Comparison of ENCODE assay signal across 8 mouse cellular contexts in genomic region chr7:138176026-138176425, GRCm38 (mm10).
A peak's percentile ranks its signal among the peaks of the same experiment; 100 is the strongest.
DNase-seq lines count a peak whose midpoint lies in the region; ATAC-seq lines count a peak whose summit lies in the region.

No protein-coding gene starts in this region.

- intact Hi-C loops in gastrocnemius, postnatal 36 days (cut with DNase I) = no loop called here
- intact Hi-C loops in left cerebral cortex, postnatal 14 days (cut with DNase I) = no loop called here

- peak; percentile 8 for DNase-seq in gastrocnemius, postnatal 10 days
- DNase-seq in gastrocnemius, postnatal 36 days = no peak
- peak; percentile 4 for DNase-seq in urinary bladder, postnatal 25 days (ENCODE audit: low spot score)
- no peak for DNase-seq in urinary bladder, adult 2 months (ENCODE audit: low spot score)
- DNase-seq in left cerebral cortex, postnatal 14 days (ENCODE audit: low spot score in 2 of 2) = peak; percentile 37 to 45
- DNase-seq in thymus, postnatal 14 days = no peak
- no peak for DNase-seq in T-cell, adult 2 months (ENCODE audit: low spot score)

- no peak for ATAC-seq in megakaryocyte-erythroid progenitor cell, adult 5-6 weeks (replicated peaks; ENCODE audit: low FRiP score, low TSS enrichment, poor library complexity, severe bottlenecking)

Comparison
In these comparisons a context has a peak if more than half of its experiments do, and no peak if none do; other contexts are left out.
1. DNase-seq: peak in gastrocnemius, postnatal 10 days (single experiment), urinary bladder, postnatal 25 days (single experiment) and left cerebral cortex, postnatal 14 days (2 of 2); none in gastrocnemius, postnatal 36 days (0 of 2), urinary bladder, adult 2 months (single experiment), thymus, postnatal 14 days (single experiment) and T-cell, adult 2 months (single experiment).